Mouse (Mus musculus): ENCODE measurements around the gene Pstpip1.

GRCm38 (mm10) chr9:56118582-56118981 is 28.8 kb downstream of the Pstpip1 start:
- TF ChIP-seq GATA1 (IDR thresholded peaks at IDR 0.05; ENCODE audit: borderline replicate concordance, low read length), result no peak
- TF ChIP-seq FLI1 (IDR thresholded peaks at IDR 0.05; ENCODE audit: low read length), result no peak

All from megakaryocyte, embryonic 14.5 days (primary cell).